Mouse (Mus musculus) E14TG2a.4 (cell line): Measurements from ENCODE around the gene Tlr2.

Experiments used
- CTCF ChIP-seq: conservative IDR thresholded peaks from 2 replicates; pipeline ENCODE4 v1.5.1; 2014; ENCODE audit warnings: low read length
- POU5F1 ChIP-seq: IDR thresholded peaks from 2 replicates; pipeline ENCODE4 v1.6.1; 2014; ENCODE audit warnings: low read length, borderline replicate concordance

- TF ChIP-seq CTCF: no peak
- TF ChIP-seq POU5F1: no peak
Observed at GRCm38 (mm10) chr3:83823774-83824173, 17.8 kb downstream of the Tlr2 start.
